Mouse (Mus musculus): ENCODE data around the gene Folh1. TPM values are rescaled to one million over a fixed set of nuclear protein-coding genes. Genes with fewer than 3 reads are reported as not detected.

Folh1 gene
- polyA plus RNA-seq, 1 experiment from 2014 or later = 0.75 TPM

Other genes starting within 250 kb of the Folh1 start
- gene Olfr295, start 192.1 kb downstream of the Folh1 start, polyA plus RNA-seq (2015; fragmentation: Nextera tagmentation; extraction: Ambion mirVana) = not detected in 2 replicates
- not detected in 2 replicates for gene Olfr294, start 159.3 kb downstream of the Folh1 start, polyA plus RNA-seq (2015; fragmentation: Nextera tagmentation; extraction: Ambion mirVana)
- not detected in 2 replicates for gene Olfr293, start 126.9 kb downstream of the Folh1 start, polyA plus RNA-seq (2015; fragmentation: Nextera tagmentation; extraction: Ambion mirVana)
- gene Olfr292, start 87.6 kb downstream of the Folh1 start, polyA plus RNA-seq (2015; fragmentation: Nextera tagmentation; extraction: Ambion mirVana) = not detected in 2 replicates
- not detected in 2 replicates for gene Vmn2r77, start 19.1 kb upstream of the Folh1 start, polyA plus RNA-seq (2015; fragmentation: Nextera tagmentation; extraction: Ambion mirVana)
- not detected in 2 replicates for gene Vmn2r78, start 139.2 kb upstream of the Folh1 start, polyA plus RNA-seq (2015; fragmentation: Nextera tagmentation; extraction: Ambion mirVana)
- not detected in 2 replicates for gene Vmn2r79, start 220.2 kb upstream of the Folh1 start, polyA plus RNA-seq (2015; fragmentation: Nextera tagmentation; extraction: Ambion mirVana)

Data from forebrain, embryonic 16.5 days (tissue).